Mouse (Mus musculus) heart, embryonic 16.5 days (tissue): ENCODE results near the gene Vps9d1. TPM values are rescaled to one million over a fixed set of nuclear protein-coding genes. Genes with fewer than 3 reads are reported as not detected.

Experiments used
- polyA plus RNA-seq: library from polyadenylated mRNA; unstranded; fragments of >200 nt; fragmentation: Nextera tagmentation; extraction: Ambion mirVana; gene quantifications from 2 replicates; pipeline ENCODE4 v1.2.1, GENCODE M21; 2015

Vps9d1 gene
- polyA plus RNA-seq, 1 experiment from 2014 or later: 20.3 TPM

Other genes with a start within 250 kb of the Vps9d1 start
- gene Ankrd11, start 212.1 kb downstream of the Vps9d1 start, polyA plus RNA-seq: 17.6 and 18.5 TPM in 2 replicates
- 60.7 and 71.0 TPM in 2 replicates for gene Spg7, start 191.4 kb downstream of the Vps9d1 start, polyA plus RNA-seq
- gene Rpl13, start 152.0 kb downstream of the Vps9d1 start, polyA plus RNA-seq: 676 and 829 TPM in 2 replicates
- 0.20 and 0.35 TPM in 2 replicates for gene Cpne7, start 137.0 kb downstream of the Vps9d1 start, polyA plus RNA-seq
- 4.4 and 5.8 TPM in 2 replicates for gene Sult5a1, start 96.0 kb downstream of the Vps9d1 start, polyA plus RNA-seq
- gene Dpep1, start 68.1 kb downstream of the Vps9d1 start, polyA plus RNA-seq: 10.3 and 10.4 TPM in 2 replicates
- 108 and 114 TPM in 2 replicates for gene Chmp1a, start 41.6 kb downstream of the Vps9d1 start, polyA plus RNA-seq
- 4.5 and 5.0 TPM in 2 replicates for gene Spata33, start 41.5 kb downstream of the Vps9d1 start, polyA plus RNA-seq
- gene Cdk10, start 29.5 kb downstream of the Vps9d1 start, polyA plus RNA-seq: 19.1 and 19.5 TPM in 2 replicates
- 4.2 and 4.4 TPM in 2 replicates for gene Spata2l, start 18.1 kb downstream of the Vps9d1 start, polyA plus RNA-seq
- 16.6 and 18.3 TPM in 2 replicates for gene Zfp276, start 153 bp downstream of the Vps9d1 start, polyA plus RNA-seq
- 15.4 and 16.0 TPM in 2 replicates for gene Fanca, start 64.2 kb upstream of the Vps9d1 start, polyA plus RNA-seq
- 0.79 and 0.89 TPM in 2 replicates for gene Spire2, start 78.4 kb upstream of the Vps9d1 start, polyA plus RNA-seq
- gene Tcf25, start 119.4 kb upstream of the Vps9d1 start, polyA plus RNA-seq: 143 and 152 TPM in 2 replicates
- 0.04 and 0.13 TPM in 2 replicates for gene Mc1r, start 152.8 kb upstream of the Vps9d1 start, polyA plus RNA-seq
- gene Tubb3, start 157.1 kb upstream of the Vps9d1 start, polyA plus RNA-seq: 4.6 and 6.9 TPM in 2 replicates
- gene Def8, start 169.2 kb upstream of the Vps9d1 start, polyA plus RNA-seq: 31.3 and 31.8 TPM in 2 replicates
- 44.3 and 44.6 TPM in 2 replicates for gene Afg3l1, start 223.6 kb upstream of the Vps9d1 start, polyA plus RNA-seq